ENCODE assay signal across 9 mouse cellular contexts in genomic region chr6:83421866-83422649, GRCm38 (mm10). TPM values are rescaled to one million over a fixed set of nuclear protein-coding genes. Genes with fewer than 3 reads are reported as not detected.
A peak's percentile ranks its signal among the peaks of the same experiment; 100 is the strongest.
DNase-seq lines count a peak whose midpoint lies in the region; ATAC-seq lines count a peak whose summit lies in the region.
"Had no signal": no experiment of that assay in that cellular context is flagged by ENCODE, and none has a peak within 500 bp of the region (broad histone marks: within the 10 kb centered on the region; RNA-seq: fewer than 3 reads in every experiment).

No protein-coding gene starts in this region.

- ATAC-seq in liver, embryonic 16.5 days (ENCODE audit: low read depth): peak; percentile 75
- ATAC-seq in megakaryocyte-erythroid progenitor cell, adult 5-6 weeks (replicated peaks; ENCODE audit: low FRiP score, low TSS enrichment, poor library complexity, severe bottlenecking): no peak

- peaks cover 9% of the 10 kb centered on the region for H3K4me1 ChIP-seq in liver, embryonic 16.5 days (ENCODE audit: control insufficient read depth, low read depth, low read length)

- 54% methylated on average over 11 of the region's 11 CpGs for WGBS in liver, embryonic 16.5 days (ENCODE audit: insufficient replicate concordance)

- peak; percentile 95 for DNase-seq in heart, adult 11 months
- no peak for DNase-seq in heart, postnatal 25 days (ENCODE audit: low spot score)
- peak; percentile 36 for DNase-seq in T-cell, adult 2 months (ENCODE audit: low spot score)
- DNase-seq in heart, postnatal 4 days: peak; percentile 64
- DNase-seq in frontal cortex, postnatal 14 days (ENCODE audit: low spot score in 2 of 2): no peak
- DNase-seq in left cerebral cortex, adult 18-20 months (ENCODE audit: low spot score in 2 of 2): no peak

- no peaks in the 10 kb centered on the region; the same call in 1 of the 2 replicates for H3K36me3 ChIP-seq in liver, embryonic 16.5 days (ENCODE audit: control insufficient read depth, insufficient read depth)

- no peak overlapping the region for H3K27ac ChIP-seq in liver, embryonic 16.5 days (ENCODE audit: low read length)
- H3K27ac ChIP-seq: embryonic facial prominence, embryonic 12.5 days had no signal

- intact Hi-C loops in heart, postnatal 25 days (cut with DNase I): no loop called here

- no peak overlapping the region for H3K9ac ChIP-seq in liver, embryonic 16.5 days (ENCODE audit: low read depth, low read length)
- H3K9ac ChIP-seq: embryonic facial prominence, embryonic 12.5 days had no signal

- no peaks in the 10 kb centered on the region for H3K9me3 ChIP-seq in liver, embryonic 16.5 days (replicated peaks; ENCODE audit: control insufficient read depth, low read length)
- H3K9me3 ChIP-seq: embryonic facial prominence, embryonic 12.5 days had no signal

- H3K27me3 ChIP-seq in liver, embryonic 16.5 days (ENCODE audit: control insufficient read depth, insufficient read depth, low read depth, low read length): no peaks in the 10 kb centered on the region
- H3K27me3 ChIP-seq: embryonic facial prominence, embryonic 12.5 days had no signal

- H3K4me3 ChIP-seq in liver, embryonic 16.5 days (ENCODE audit: low read depth, low read length): no peak overlapping the region
- H3K4me3 ChIP-seq: embryonic facial prominence, embryonic 12.5 days had no signal

- no peak overlapping the region for H3K4me2 ChIP-seq in liver, embryonic 16.5 days (ENCODE audit: low read depth, low read length)
- H3K4me2 ChIP-seq: embryonic facial prominence, embryonic 12.5 days had no signal

RNA-seq across cellular contexts. Expression of gene Tet3, which starts 36.8 kb away (rescaled TPM):
- 10 to 100 TPM; 32.6 to 40.8 TPM for total RNA-seq in heart, postnatal 25 days (2021)
- 10 to 100 TPM; 51.7 to 56.7 TPM for total RNA-seq in heart, postnatal 4 days (2021)
- polyA plus RNA-seq in liver, embryonic 16.5 days (2015; fragmentation: Nextera tagmentation; extraction: Ambion mirVana): 9.3 and 13.7 TPM in 2 replicates
- 46.9 and 55.9 TPM in 2 replicates for total RNA-seq in megakaryocyte-erythroid progenitor cell, adult 5-6 weeks (2014; fragmentation: Nextera tagmentation)
- 12.6 and 13.5 TPM in 2 replicates for total RNA-seq in megakaryocyte-erythroid progenitor cell, adult 5-6 weeks (2017)
- 10 to 100 TPM; 60.8 to 75.9 TPM for total RNA-seq in left cerebral cortex, adult 18-20 months (2021)

Comparison
In these comparisons a context has a peak if more than half of its experiments do, and no peak if none do; other contexts are left out.
1. DNase-seq: peak in heart, adult 11 months (single experiment), T-cell, adult 2 months (single experiment) and heart, postnatal 4 days (single experiment); none in heart, postnatal 25 days (single experiment), frontal cortex, postnatal 14 days (0 of 2) and left cerebral cortex, adult 18-20 months (0 of 2).